Mouse (Mus musculus): ENCODE measurements around the gene Rassf2. TPM values are rescaled to one million over a fixed set of nuclear protein-coding genes. Genes with fewer than 3 reads are reported as not detected.

Rassf2 gene
- polyA plus RNA-seq, 1 experiment, result 111 TPM

- peaks cover 2% of the 10 kb centered on the region for H3K4me1 ChIP-seq (replicated peaks; ENCODE audit: control insufficient read depth, insufficient read depth, low read length)
Measured at GRCm38 (mm10) chr2:132048143-132048772, 18.2 kb upstream of the Rassf2 start.

GRCm38 (mm10) chr2:132047364-132047763 is 17.3 kb upstream of the Rassf2 start:
- Histone ChIP-seq H3K27ac (ENCODE audit: control insufficient read depth, insufficient read depth, low read length) (no peak overlapping the region), H3K4me3 (ENCODE audit: control insufficient read depth, insufficient read depth, low read length) (no peak overlapping the region), H3K36me3 (ENCODE audit: control insufficient read depth, insufficient read depth, low read length) (no peaks in the 10 kb centered on the region), H3K27me3 (ENCODE audit: control insufficient read depth, insufficient read depth, low read length) (no peaks in the 10 kb centered on the region), H3K4me1 (replicated peaks; ENCODE audit: control insufficient read depth, insufficient read depth, low read length) (peaks cover 2% of the 10 kb centered on the region)
- WGBS, result 70% methylated on average over 4 of the region's 4 CpGs
- no peak for DNase-seq
- TF ChIP-seq CTCF (IDR thresholded peaks at IDR 0.05; ENCODE audit: borderline replicate concordance, control insufficient read depth, extremely low read depth, insufficient read depth, low read length, poor library complexity), result no peak
- TF ChIP-seq POLR2A (IDR thresholded peaks at IDR 0.05; ENCODE audit: control insufficient read depth, extremely low read depth, insufficient read depth, low read length, poor library complexity), result no peak

More at GRCm38 (mm10) chr2:132048143-132048772, 18.2 kb upstream of the Rassf2 start:
- Histone ChIP-seq H3K27ac (ENCODE audit: control insufficient read depth, insufficient read depth, low read length) (no peak overlapping the region), H3K4me3 (ENCODE audit: control insufficient read depth, insufficient read depth, low read length) (no peak overlapping the region), H3K27me3 (ENCODE audit: control insufficient read depth, insufficient read depth, low read length) (no peaks in the 10 kb centered on the region), H3K36me3 (ENCODE audit: control insufficient read depth, insufficient read depth, low read length) (no peaks in the 10 kb centered on the region)
- TF ChIP-seq POLR2A (IDR thresholded peaks at IDR 0.05; ENCODE audit: control insufficient read depth, extremely low read depth, insufficient read depth, low read length, poor library complexity) (no peak), CTCF (IDR thresholded peaks at IDR 0.05; ENCODE audit: borderline replicate concordance, control insufficient read depth, extremely low read depth, insufficient read depth, low read length, poor library complexity) (no peak)
- whole genome bisulfite sequencing, result 92% methylated on average over 11 of the region's 11 CpGs
- no peak for DNase-seq

GRCm38 (mm10) chr2:132046659-132047058 is 16.6 kb upstream of the Rassf2 start:
- no peak overlapping the region for H3K4me3 ChIP-seq (ENCODE audit: control insufficient read depth, insufficient read depth, low read length)
- no peaks in the 10 kb centered on the region for H3K27me3 ChIP-seq (ENCODE audit: control insufficient read depth, insufficient read depth, low read length)
- no peaks in the 10 kb centered on the region for H3K36me3 ChIP-seq (ENCODE audit: control insufficient read depth, insufficient read depth, low read length)
- no peak for TF ChIP-seq CTCF (IDR thresholded peaks at IDR 0.05; ENCODE audit: borderline replicate concordance, control insufficient read depth, extremely low read depth, insufficient read depth, low read length, poor library complexity)
- TF ChIP-seq POLR2A (IDR thresholded peaks at IDR 0.05; ENCODE audit: control insufficient read depth, extremely low read depth, insufficient read depth, low read length, poor library complexity), result no peak
- H3K4me1 ChIP-seq (replicated peaks; ENCODE audit: control insufficient read depth, insufficient read depth, low read length), result peaks cover under 1% of the 10 kb centered on the region
- 98% methylated on average over 4 of the region's 4 CpGs for WGBS
- H3K27ac ChIP-seq (ENCODE audit: control insufficient read depth, insufficient read depth, low read length), result no peak overlapping the region
- no peak for DNase-seq

- no peaks in the 10 kb centered on the region for H3K36me3 ChIP-seq (ENCODE audit: control insufficient read depth, insufficient read depth, low read length)
- H3K27me3 ChIP-seq (ENCODE audit: control insufficient read depth, insufficient read depth, low read length), result no peaks in the 10 kb centered on the region
- no peak for TF ChIP-seq CTCF (IDR thresholded peaks at IDR 0.05; ENCODE audit: borderline replicate concordance, control insufficient read depth, extremely low read depth, insufficient read depth, low read length, poor library complexity)
- TF ChIP-seq POLR2A (IDR thresholded peaks at IDR 0.05; ENCODE audit: control insufficient read depth, extremely low read depth, insufficient read depth, low read length, poor library complexity), result no peak
- H3K4me1 ChIP-seq (replicated peaks; ENCODE audit: control insufficient read depth, insufficient read depth, low read length), result peaks cover 9% of the 10 kb centered on the region
- 95% methylated on average over 15 of the region's 15 CpGs for WGBS
- no peak for DNase-seq
- H3K27ac ChIP-seq (ENCODE audit: control insufficient read depth, insufficient read depth, low read length), result no peak overlapping the region
- H3K4me3 ChIP-seq (ENCODE audit: control insufficient read depth, insufficient read depth, low read length), result no peak overlapping the region
Measured at GRCm38 (mm10) chr2:132044320-132045274, 14.5 kb upstream of the Rassf2 start.

GRCm38 (mm10) chr2:132043101-132043621 is 13.1 kb upstream of the Rassf2 start:
- no peak for DNase-seq
- 91% methylated on average over 13 of the region's 13 CpGs for WGBS
- Histone ChIP-seq H3K27ac (ENCODE audit: control insufficient read depth, insufficient read depth, low read length) (no peak overlapping the region), H3K36me3 (ENCODE audit: control insufficient read depth, insufficient read depth, low read length) (no peaks in the 10 kb centered on the region), H3K27me3 (ENCODE audit: control insufficient read depth, insufficient read depth, low read length) (no peaks in the 10 kb centered on the region), H3K4me1 (replicated peaks; ENCODE audit: control insufficient read depth, insufficient read depth, low read length) (peaks cover 11% of the 10 kb centered on the region), H3K4me3 (ENCODE audit: control insufficient read depth, insufficient read depth, low read length) (no peak overlapping the region)
- TF ChIP-seq POLR2A (IDR thresholded peaks at IDR 0.05; ENCODE audit: control insufficient read depth, extremely low read depth, insufficient read depth, low read length, poor library complexity), result no peak
- TF ChIP-seq CTCF (IDR thresholded peaks at IDR 0.05; ENCODE audit: borderline replicate concordance, control insufficient read depth, extremely low read depth, insufficient read depth, low read length, poor library complexity), result no peak

GRCm38 (mm10) chr2:132039894-132040293 is 9.8 kb upstream of the Rassf2 start:
- Histone ChIP-seq H3K36me3 (ENCODE audit: control insufficient read depth, insufficient read depth, low read length) (no peaks in the 10 kb centered on the region), H3K27me3 (ENCODE audit: control insufficient read depth, insufficient read depth, low read length) (no peaks in the 10 kb centered on the region), H3K4me1 (replicated peaks; ENCODE audit: control insufficient read depth, insufficient read depth, low read length) (peaks cover 22% of the 10 kb centered on the region), H3K4me3 (ENCODE audit: control insufficient read depth, insufficient read depth, low read length) (no peak overlapping the region), H3K27ac (ENCODE audit: control insufficient read depth, insufficient read depth, low read length) (peak overlapping the region; percentile 33; the same call in 1 of the 2 replicates)
- DNase-seq, result peak; percentile 40
- TF ChIP-seq POLR2A (IDR thresholded peaks at IDR 0.05; ENCODE audit: control insufficient read depth, extremely low read depth, insufficient read depth, low read length, poor library complexity) (no peak), CTCF (IDR thresholded peaks at IDR 0.05; ENCODE audit: borderline replicate concordance, control insufficient read depth, extremely low read depth, insufficient read depth, low read length, poor library complexity) (no peak)
- WGBS, result 8% methylated on average over 7 of the region's 7 CpGs
